18 mouse cellular contexts compared by ENCODE assay signal in the genomic region with DNA sequence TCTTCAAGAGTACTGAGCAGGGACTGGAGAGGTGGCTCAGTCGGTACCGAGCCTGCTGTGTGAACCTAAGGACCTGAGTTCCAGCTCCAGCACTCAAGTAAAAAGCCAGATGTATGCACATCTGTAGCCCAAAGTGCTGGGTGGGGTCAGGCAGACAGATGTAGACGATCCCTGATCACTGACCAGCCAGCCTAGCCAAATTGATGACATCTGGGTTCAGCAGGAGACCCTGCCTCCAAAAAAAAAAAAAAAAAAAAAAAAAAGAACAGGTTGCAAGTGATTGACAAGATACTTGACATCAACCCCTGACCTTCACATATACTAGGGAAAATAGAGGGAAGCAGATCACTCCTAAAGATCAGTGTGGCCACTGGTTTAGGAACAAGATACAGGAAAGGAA. TPM values are rescaled to one million over a fixed set of nuclear protein-coding genes. Genes with fewer than 3 reads are reported as not detected.
"Had no signal": no experiment of that assay in that cellular context is flagged by ENCODE, and none has a peak within 500 bp of the region (broad histone marks: within the 10 kb centered on the region; RNA-seq: fewer than 3 reads in every experiment).

No protein-coding gene starts in this region.

- DNase-seq: lung, embryonic 14.5 days; lung, postnatal 10 days; lung, postnatal 4 days; right cerebral cortex, postnatal 14 days; thymus, adult 2 months; thymus, postnatal 25 days; thymus, postnatal 4 days had no signal

- H3K27me3 ChIP-seq: midbrain, embryonic 13.5 days; midbrain, embryonic 15.5 days; neural tube, embryonic 12.5 days; stomach, embryonic 15.5 days had no signal

- H3K9ac ChIP-seq: lung, embryonic 14.5 days; midbrain, embryonic 13.5 days; midbrain, embryonic 15.5 days; neural tube, embryonic 12.5 days; stomach, embryonic 15.5 days had no signal

- H3K4me1 ChIP-seq: megakaryocyte, embryonic 14.5 days; midbrain, embryonic 15.5 days had no signal

- H3K9me3 ChIP-seq: megakaryocyte, embryonic 14.5 days; midbrain, embryonic 13.5 days; midbrain, embryonic 15.5 days; neural tube, embryonic 12.5 days; stomach, embryonic 15.5 days had no signal

- H3K27ac ChIP-seq: midbrain, embryonic 13.5 days; midbrain, embryonic 15.5 days; neural tube, embryonic 12.5 days; stomach, embryonic 15.5 days; stomach, postnatal 0 days had no signal

- H3K4me2 ChIP-seq: lung, embryonic 14.5 days; midbrain, embryonic 11.5 days; midbrain, embryonic 13.5 days; midbrain, embryonic 15.5 days; neural tube, embryonic 12.5 days; stomach, embryonic 15.5 days had no signal

- H3K36me3 ChIP-seq: midbrain, embryonic 13.5 days; midbrain, embryonic 15.5 days; neural tube, embryonic 12.5 days; stomach, embryonic 15.5 days had no signal

- ATAC-seq: midbrain, embryonic 13.5 days; midbrain, embryonic 15.5 days had no signal

- H3K4me3 ChIP-seq: megakaryocyte, embryonic 14.5 days; midbrain, embryonic 13.5 days; midbrain, embryonic 15.5 days; neural tube, embryonic 12.5 days; stomach, embryonic 15.5 days had no signal

RNA-seq across cellular contexts. Expression of a gene that starts 15.1 kb away (rescaled TPM):
- total RNA-seq: midbrain, postnatal 0 days; neutrophil, adult 5-6 weeks had no signal
- polyA plus RNA-seq: lung, embryonic 14.5 days; lung, embryonic 16.5 days; midbrain, embryonic 11.5 days; midbrain, embryonic 13.5 days; midbrain, embryonic 15.5 days; neural tube, embryonic 14.5 days had no signal
